Mouse (Mus musculus) liver, adult 2 months (tissue): Measurements from ENCODE around the gene 1700020D05Rik. TPM values are rescaled to one million over a fixed set of nuclear protein-coding genes. Genes with fewer than 3 reads are reported as not detected.

ENCODE experiments used
- DNase-seq: peaks from one replicate; pipeline ENCODE4 v3.0.0-alpha.2; 2011; ENCODE audit warnings: low read depth, low spot score; ENCODE audit errors: extremely low read depth
- H3K27ac ChIP-seq: fragments of 200-500 bp; replicated peaks from 2 replicates; pipeline ENCODE4 v1.5.1; 2012; ENCODE audit warnings: low read depth, mild to moderate bottlenecking, control low read depth, inconsistent platforms, low read length; ENCODE audit not compliant: insufficient read depth
- H3K27me3 ChIP-seq: fragments of 200-500 bp; 2 replicates; pipeline ENCODE4 v1.6.1; 2012; ENCODE audit warnings: mild to moderate bottlenecking, moderate library complexity, low read length, inconsistent platforms; ENCODE audit not compliant: control insufficient read depth, insufficient read depth
- H3K36me3 ChIP-seq: fragments of 200-500 bp; 2 replicates; pipeline ENCODE4 v1.6.1; 2012; ENCODE audit warnings: low read length, inconsistent platforms; ENCODE audit not compliant: control insufficient read depth, insufficient read depth
- H3K4me1 ChIP-seq: fragments of 200-500 bp; 2 replicates; pipeline ENCODE4 v1.6.1; 2011; ENCODE audit warnings: low read length; ENCODE audit not compliant: control insufficient read depth, insufficient read depth
- H3K4me3 ChIP-seq: fragments of 200-500 bp; 2 replicates; pipeline ENCODE4 v1.5.1; 2011; ENCODE audit warnings: low read depth, mild to moderate bottlenecking, control low read depth, low read length, moderate library complexity; ENCODE audit not compliant: insufficient read depth
- H3K79me2 ChIP-seq: fragments of 200-500 bp; 2 replicates; pipeline ENCODE4 v1.6.1; 2012; ENCODE audit warnings: inconsistent platforms, mild to moderate bottlenecking, low read length, moderate library complexity; ENCODE audit not compliant: control insufficient read depth, insufficient read depth
- H3K9ac ChIP-seq: fragments of 200-500 bp; 2 replicates; pipeline ENCODE4 v1.6.1; 2012; ENCODE audit warnings: low read depth, mild to moderate bottlenecking, control low read depth, inconsistent platforms, low read length
- CTCF ChIP-seq: fragments of 200-500 bp; IDR thresholded peaks from 2 replicates; pipeline ENCODE4 v1.5.1; 2011; ENCODE audit warnings: low read depth, low read length, control low read depth
- POLR2A ChIP-seq: fragments of 200-500 bp; IDR thresholded peaks from 2 replicates; pipeline ENCODE4 v1.6.1; 2011; ENCODE audit warnings: low read length, control low read depth; ENCODE audit not compliant: insufficient read depth; ENCODE audit errors: extremely low read depth
- WGBS: fragments of 180-500 bp; shearing (Covaris S2); methylation state at CpG from one replicate; pipeline ENCODE4 v1.1.7; 2018; 5-methylcytosine and 5-hydroxymethylcytosine counted together
- polyA plus RNA-seq: library from polyadenylated mRNA; depleted of rRNA; stranded (reverse); fragments of >200 nt; gene quantifications from 2 replicates; pipeline ENCODE4 v1.2.3, GENCODE M21; 2012
- total RNA-seq: library from RNA; depleted of rRNA; stranded (reverse); fragments of >200 nt; gene quantifications from 2 replicates; pipeline ENCODE4 v1.2.3, GENCODE M21; 2014

The 1700020D05Rik gene
- total and polyA plus RNA-seq, 2 experiments, result 0.59 to 0.83 TPM

GRCm38 (mm10) chr19:5466916-5467500, 36.6 kb downstream of the 1700020D05Rik start:
- Histone ChIP-seq H3K27ac (no peak overlapping the region), H3K4me3 (no peak overlapping the region), H3K36me3 (no peaks in the 10 kb centered on the region), H3K9ac (no peak overlapping the region), H3K4me1 (no peaks in the 10 kb centered on the region), H3K79me2 (no peaks in the 10 kb centered on the region), H3K27me3 (no peaks in the 10 kb centered on the region)
- no peak for TF ChIP-seq POLR2A
- no peak for TF ChIP-seq CTCF
- WGBS, result 84% methylated on average over 6 of the region's 6 CpGs
- DNase-seq, result no peak

GRCm38 (mm10) chr19:5465037-5465436, 38.5 kb downstream of the 1700020D05Rik start:
- Histone ChIP-seq H3K36me3 (no peaks in the 10 kb centered on the region), H3K27me3 (no peaks in the 10 kb centered on the region), H3K4me1 (peaks cover 2% of the 10 kb centered on the region; the same call in 1 of the 2 replicates), H3K27ac (no peak overlapping the region), H3K9ac (no peak overlapping the region), H3K79me2 (peaks cover 5% of the 10 kb centered on the region; the same call in 1 of the 2 replicates), H3K4me3 (no peak overlapping the region)
- no peak for TF ChIP-seq CTCF
- TF ChIP-seq POLR2A, result no peak
- no peak for DNase-seq
- WGBS, result 94% methylated on average over 8 of the region's 8 CpGs

- Histone ChIP-seq H3K4me3 (no peak overlapping the region), H3K9ac (no peak overlapping the region), H3K36me3 (no peaks in the 10 kb centered on the region), H3K4me1 (peaks cover 2% of the 10 kb centered on the region; the same call in 1 of the 2 replicates), H3K79me2 (peaks cover 5% of the 10 kb centered on the region; the same call in 1 of the 2 replicates), H3K27me3 (no peaks in the 10 kb centered on the region), H3K27ac (no peak overlapping the region)
- no peak for DNase-seq
- 71% methylated on average over 15 of the region's 15 CpGs for WGBS
- TF ChIP-seq CTCF (peak; percentile 89), POLR2A (no peak)
These were observed 39.6 kb downstream of the 1700020D05Rik start for GRCm38 (mm10) chr19:5463791-5464562.

- DNase-seq, result no peak
- Histone ChIP-seq H3K79me2 (peaks cover 5% of the 10 kb centered on the region; the same call in 1 of the 2 replicates), H3K27me3 (no peaks in the 10 kb centered on the region), H3K36me3 (no peaks in the 10 kb centered on the region), H3K9ac (no peak overlapping the region), H3K4me1 (peaks cover 2% of the 10 kb centered on the region; the same call in 1 of the 2 replicates), H3K27ac (no peak overlapping the region), H3K4me3 (no peak overlapping the region)
- no peak for TF ChIP-seq CTCF
- no peak for TF ChIP-seq POLR2A
- 94% methylated on average over 9 of the region's 9 CpGs for WGBS
These were observed 40.4 kb downstream of the 1700020D05Rik start for GRCm38 (mm10) chr19:5463212-5463611.

GRCm38 (mm10) chr19:5461411-5461810, 42.2 kb downstream of the 1700020D05Rik start:
- WGBS, result 83% methylated on average over 6 of the region's 6 CpGs
- H3K9ac ChIP-seq, result no peak overlapping the region

GRCm38 (mm10) chr19:5460465-5460911, 43.1 kb downstream of the 1700020D05Rik start, which contains the start of gene Fibp:
Gene Fibp, plus strand, starts transcription at chr19:5460615.
- WGBS, result under 1% methylated on average over 32 of the region's 32 CpGs
- TF ChIP-seq POLR2A (peak; percentile 49; the same call in 1 of the 2 replicates), CTCF (no peak)
- Histone ChIP-seq H3K27ac (peak within 1 kb of the TSS; percentile 63), H3K79me2 (peaks cover 12% of the 10 kb centered on the region; the same call in 1 of the 2 replicates), H3K27me3 (no peaks in the 10 kb centered on the region), H3K36me3 (no peaks in the 10 kb centered on the region), H3K9ac (peak within 1 kb of the TSS; percentile 82), H3K4me3 (peak within 1 kb of the TSS; percentile 85), H3K4me1 (peaks cover 8% of the 10 kb centered on the region; the same call in 1 of the 2 replicates)
- DNase-seq, result peak; percentile 73

More at GRCm38 (mm10) chr19:5461411-5461810, 42.2 kb downstream of the 1700020D05Rik start:
- H3K4me1 ChIP-seq, result peaks cover 8% of the 10 kb centered on the region; the same call in 1 of the 2 replicates
- TF ChIP-seq POLR2A (no peak), CTCF (no peak)
- H3K27me3 ChIP-seq, result no peaks in the 10 kb centered on the region
- no peaks in the 10 kb centered on the region for H3K36me3 ChIP-seq
- DNase-seq, result no peak
- H3K79me2 ChIP-seq, result peaks cover 11% of the 10 kb centered on the region; the same call in 1 of the 2 replicates
- H3K4me3 ChIP-seq, result no peak overlapping the region
- no peak overlapping the region for H3K27ac ChIP-seq
